Mouse (Mus musculus) B cell, adult 2 months (primary cell): ENCODE results near the gene Cwc22.

ENCODE experiments used
- DNase-seq, 2 experiments: peaks; one replicate each; pipeline ENCODE4 v3.0.0; 2022

Gene Cwc22

GRCm38 (mm10) chr2:77871146-77871545, 75.0 kb downstream of the Cwc22 start:
- no peak for DNase-seq

DNA sequence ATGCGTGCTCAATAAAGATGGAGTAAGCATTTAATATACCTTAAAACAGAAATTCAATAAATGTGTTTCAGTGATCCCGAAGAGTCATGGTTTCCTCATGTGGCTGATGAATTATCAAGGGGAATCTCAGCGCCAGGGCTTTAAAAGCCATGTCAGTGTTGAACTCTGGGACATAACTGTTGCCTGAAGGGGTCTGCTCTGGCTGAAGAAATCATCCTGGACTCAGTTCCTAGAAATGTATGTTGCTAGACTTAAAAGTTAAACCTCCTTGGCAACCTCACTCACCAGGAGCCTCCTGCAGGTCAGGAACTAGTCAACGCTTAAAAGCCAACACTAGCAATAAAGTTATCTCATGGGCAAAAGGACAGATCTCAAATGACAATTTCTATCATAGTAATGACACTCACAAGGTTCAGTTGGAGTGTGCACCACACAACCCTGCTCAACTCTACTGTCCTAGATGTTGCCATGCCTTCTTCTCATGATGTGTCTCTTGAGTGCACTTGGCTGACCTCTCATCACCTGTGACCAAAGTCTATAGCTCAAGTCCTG, 76.4 kb downstream of the Cwc22 start:
- DNase-seq, result no peak

- no peak for DNase-seq
Observed at GRCm38 (mm10) chr2:77863934-77864333, 82.2 kb downstream of the Cwc22 start.

DNA sequence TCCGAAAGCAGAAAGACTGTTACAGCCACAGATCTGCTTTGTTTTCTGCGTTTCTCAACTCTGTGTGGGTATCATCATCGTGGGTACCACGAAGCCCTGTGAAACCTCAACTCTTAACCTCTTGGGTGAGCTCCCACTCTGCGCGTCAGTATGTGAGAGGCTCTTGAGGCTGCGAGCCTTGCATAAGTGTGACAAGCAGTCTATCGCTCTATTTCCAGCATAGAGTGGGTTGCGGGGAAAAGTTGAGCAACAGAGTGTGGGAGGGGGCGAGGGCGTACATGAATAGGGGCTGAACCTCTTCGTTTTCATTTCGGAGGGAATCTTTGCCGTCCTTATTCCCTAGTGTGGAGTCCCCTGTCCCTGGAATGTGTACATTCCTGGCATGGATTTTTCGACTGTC, 82.7 kb downstream of the Cwc22 start:
- no peak for DNase-seq

DNA sequence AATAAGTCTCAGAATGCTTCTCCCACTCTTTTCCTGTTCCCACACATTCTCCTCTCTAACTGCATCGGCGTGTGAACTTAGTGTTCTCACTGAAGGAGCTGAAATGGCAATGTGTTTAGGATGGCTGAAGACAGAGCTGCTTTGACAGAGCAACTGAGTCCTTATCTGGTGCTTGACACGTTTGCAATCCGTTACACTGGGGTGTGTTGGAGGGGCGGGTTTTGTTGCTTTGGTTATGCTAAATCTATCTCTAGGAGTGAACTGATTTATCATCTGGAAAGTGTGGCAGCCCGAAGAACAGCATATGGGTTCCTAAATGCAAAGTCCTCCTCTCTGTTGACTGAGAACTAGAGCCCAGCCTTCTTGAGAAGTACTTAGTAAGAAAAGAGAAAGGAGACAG, 104.7 kb downstream of the Cwc22 start:
- no peak for DNase-seq

DNA sequence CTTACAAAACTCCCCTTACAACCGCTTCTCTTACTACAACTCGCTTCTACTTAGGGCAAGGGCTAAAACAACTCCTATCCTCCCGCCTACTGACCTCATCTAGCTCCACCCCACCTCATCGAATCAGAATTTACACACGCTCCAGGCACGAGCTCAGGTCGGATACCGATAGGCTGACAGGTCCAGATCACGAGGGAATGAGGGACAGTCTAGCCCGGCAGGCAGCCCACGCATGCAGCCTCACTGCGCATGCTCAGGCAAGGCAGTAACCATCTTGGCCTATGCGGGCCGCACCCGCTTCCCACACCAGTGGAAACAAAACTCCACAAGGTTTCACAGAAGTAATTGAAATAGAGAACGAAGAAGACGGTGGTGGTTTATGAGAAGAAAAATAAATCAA, 106.6 kb downstream of the Cwc22 start:
- no peak for DNase-seq

- no peak for DNase-seq
Observed at GRCm38 (mm10) chr2:77838688-77839087, 107.5 kb downstream of the Cwc22 start.

GRCm38 (mm10) chr2:77835781-77836180, 110.4 kb downstream of the Cwc22 start:
- DNase-seq, result no peak
